Mouse (Mus musculus): ENCODE measurements at regions not wholly inside any gene's neighbourhood (a gene's known extent, or its start where the extent isn't known, plus 50 kb on each side); places are given as distances from the start of the nearest gene placed in this dataset.

- no peaks in the 10 kb centered on the region for H3K4me1 ChIP-seq
- ATAC-seq (ENCODE audit: insufficient number of reproducible peaks, low FRiP score, low TSS enrichment, low read depth): no peak
- 49% methylated on average over 4 of the region's 4 CpGs for WGBS
- no peak overlapping the region for H3K4me2 ChIP-seq (replicated peaks)
- H3K27me3 ChIP-seq: no peaks in the 10 kb centered on the region
- H3K4me3 ChIP-seq (replicated peaks): no peak overlapping the region
- H3K9ac ChIP-seq: no peak overlapping the region
- no peak overlapping the region for H3K27ac ChIP-seq (replicated peaks)
- H3K9me3 ChIP-seq (replicated peaks): no peaks in the 10 kb centered on the region
- no peaks in the 10 kb centered on the region for H3K36me3 ChIP-seq
Observed at GRCm38 (mm10) chr13:11348502-11348849, 758.3 kb downstream of the Ryr2 start.

DNA sequence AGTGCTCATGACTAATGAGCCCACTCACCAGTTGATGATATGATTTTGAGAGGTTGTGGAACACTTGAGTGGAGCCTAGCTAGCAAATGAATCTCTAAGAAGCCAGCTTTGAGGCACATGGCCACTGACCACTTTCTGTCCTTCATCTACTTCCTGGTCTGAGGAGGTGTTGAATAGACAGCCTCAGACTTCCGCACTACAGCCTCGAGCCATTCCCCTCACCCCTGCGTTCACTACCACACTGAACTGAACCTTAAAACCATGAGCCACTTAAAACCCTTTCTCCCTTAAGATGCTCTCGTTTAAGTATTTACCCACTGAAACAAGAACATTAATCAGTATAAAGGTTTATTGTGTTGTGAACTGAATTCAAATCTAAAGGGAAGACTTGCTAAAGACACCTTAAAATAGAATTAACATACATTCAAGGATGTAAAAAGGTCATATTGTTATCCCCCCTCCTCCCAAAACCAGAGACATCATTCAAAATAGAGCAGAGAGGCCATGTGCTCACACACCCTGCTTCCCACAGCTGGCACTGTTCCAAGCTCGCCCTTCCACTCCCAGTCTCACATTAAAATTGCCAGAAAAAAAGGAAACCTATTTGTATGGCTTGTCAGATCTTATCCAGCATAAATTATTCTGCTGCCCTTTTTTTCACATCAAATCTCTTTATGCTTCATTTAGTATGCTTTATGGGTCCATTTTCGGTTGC lies 758.8 kb downstream of the Ryr2 start:
- ATAC-seq (ENCODE audit: insufficient number of reproducible peaks, low FRiP score, low TSS enrichment, low read depth): no peak
- no peak overlapping the region for H3K9ac ChIP-seq
- no peak overlapping the region for H3K4me3 ChIP-seq (replicated peaks)
- H3K27me3 ChIP-seq: no peaks in the 10 kb centered on the region
- H3K9me3 ChIP-seq (replicated peaks): no peaks in the 10 kb centered on the region
- WGBS: 58% methylated on average over 6 of the region's 6 CpGs
- H3K27ac ChIP-seq (replicated peaks): no peak overlapping the region
- H3K4me1 ChIP-seq: no peaks in the 10 kb centered on the region
- H3K4me2 ChIP-seq (replicated peaks): no peak overlapping the region
- H3K36me3 ChIP-seq: no peaks in the 10 kb centered on the region

- 51% methylated on average over 2 of the region's 2 CpGs for WGBS
- Histone ChIP-seq H3K9ac (no peak overlapping the region), H3K9me3 (replicated peaks) (no peaks in the 10 kb centered on the region), H3K4me2 (replicated peaks) (no peak overlapping the region), H3K36me3 (no peaks in the 10 kb centered on the region), H3K4me1 (no peaks in the 10 kb centered on the region), H3K27ac (replicated peaks) (no peak overlapping the region), H3K4me3 (replicated peaks) (no peak overlapping the region), H3K27me3 (no peaks in the 10 kb centered on the region)
- no peak for ATAC-seq (ENCODE audit: insufficient number of reproducible peaks, low FRiP score, low TSS enrichment, low read depth)
Observed at GRCm38 (mm10) chr13:11344500-11344899, 762.2 kb downstream of the Ryr2 start.

- Histone ChIP-seq H3K4me3 (replicated peaks) (no peak overlapping the region), H3K4me2 (replicated peaks) (no peak overlapping the region), H3K4me1 (peaks cover 6% of the 10 kb centered on the region; the same call in 1 of the 2 replicates), H3K9ac (no peak overlapping the region), H3K27me3 (no peaks in the 10 kb centered on the region), H3K27ac (replicated peaks) (no peak overlapping the region), H3K36me3 (no peaks in the 10 kb centered on the region), H3K9me3 (replicated peaks) (no peaks in the 10 kb centered on the region)
- ATAC-seq (ENCODE audit: insufficient number of reproducible peaks, low FRiP score, low TSS enrichment, low read depth): no peak
- WGBS: 18% methylated on average over 9 of the region's 9 CpGs
Observed at GRCm38 (mm10) chr13:11338297-11338616, 768.5 kb downstream of the Ryr2 start.

GRCm38 (mm10) chr13:11337610-11338296 lies 769.0 kb downstream of the Ryr2 start:
- Histone ChIP-seq H3K27ac (replicated peaks) (no peak overlapping the region), H3K9ac (no peak overlapping the region), H3K27me3 (no peaks in the 10 kb centered on the region), H3K9me3 (replicated peaks) (no peaks in the 10 kb centered on the region), H3K36me3 (no peaks in the 10 kb centered on the region), H3K4me3 (replicated peaks) (no peak overlapping the region), H3K4me2 (replicated peaks) (no peak overlapping the region), H3K4me1 (peaks cover 6% of the 10 kb centered on the region; the same call in 1 of the 2 replicates)
- WGBS: 36% methylated on average over 4 of the region's 4 CpGs
- ATAC-seq (ENCODE audit: insufficient number of reproducible peaks, low FRiP score, low TSS enrichment, low read depth): no peak

- Histone ChIP-seq H3K9me3 (replicated peaks) (no peaks in the 10 kb centered on the region), H3K27me3 (no peaks in the 10 kb centered on the region), H3K4me3 (replicated peaks) (no peak overlapping the region), H3K36me3 (no peaks in the 10 kb centered on the region), H3K27ac (replicated peaks) (no peak overlapping the region), H3K9ac (no peak overlapping the region), H3K4me1 (peaks cover 6% of the 10 kb centered on the region; the same call in 1 of the 2 replicates), H3K4me2 (replicated peaks) (no peak overlapping the region)
- 79% methylated on average over 3 of the region's 3 CpGs for WGBS
- no peak for ATAC-seq (ENCODE audit: insufficient number of reproducible peaks, low FRiP score, low TSS enrichment, low read depth)
Observed at GRCm38 (mm10) chr13:11336958-11337357, 769.8 kb downstream of the Ryr2 start.

GRCm38 (mm10) chr13:11331991-11332390 lies 774.8 kb downstream of the Ryr2 start:
- Histone ChIP-seq H3K9me3 (replicated peaks) (no peaks in the 10 kb centered on the region), H3K4me1 (no peaks in the 10 kb centered on the region), H3K27me3 (no peaks in the 10 kb centered on the region), H3K9ac (no peak overlapping the region), H3K4me3 (replicated peaks) (no peak overlapping the region), H3K4me2 (replicated peaks) (no peak overlapping the region), H3K27ac (replicated peaks) (no peak overlapping the region), H3K36me3 (no peaks in the 10 kb centered on the region)
- WGBS: 52% methylated on average over 4 of the region's 4 CpGs
- ATAC-seq (ENCODE audit: insufficient number of reproducible peaks, low FRiP score, low TSS enrichment, low read depth): no peak

DNA sequence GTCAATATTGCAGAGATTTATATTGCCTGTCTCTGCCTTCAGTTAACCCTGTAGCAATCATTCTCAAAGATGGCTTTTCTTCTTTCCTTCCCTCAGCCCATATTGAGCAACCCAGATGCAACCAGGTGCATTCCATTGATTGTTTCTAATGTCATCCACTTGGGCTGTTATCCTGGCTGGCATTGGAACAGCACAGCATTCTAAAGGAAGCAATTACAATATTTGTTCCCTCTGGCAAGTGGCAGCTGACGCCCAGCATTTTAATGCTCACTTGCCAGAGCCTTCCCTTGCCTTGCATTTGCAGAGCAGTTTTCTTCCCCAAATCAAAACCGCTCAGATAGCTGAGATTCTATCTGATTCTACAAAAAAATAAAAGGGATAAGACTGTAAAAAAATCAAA lies 798.0 kb downstream of the Ryr2 start:
- H3K4me1 ChIP-seq: no peaks in the 10 kb centered on the region
- no peaks in the 10 kb centered on the region for H3K27me3 ChIP-seq
- no peak overlapping the region for H3K4me2 ChIP-seq (replicated peaks)
- ATAC-seq (ENCODE audit: insufficient number of reproducible peaks, low FRiP score, low TSS enrichment, low read depth): no peak
- no peak overlapping the region for H3K4me3 ChIP-seq (replicated peaks)
- H3K27ac ChIP-seq (replicated peaks): no peak overlapping the region
- WGBS: 68% methylated on average over 2 of the region's 2 CpGs
- no peaks in the 10 kb centered on the region for H3K36me3 ChIP-seq
- H3K9ac ChIP-seq: no peak overlapping the region
- H3K9me3 ChIP-seq (replicated peaks): no peaks in the 10 kb centered on the region

DNA sequence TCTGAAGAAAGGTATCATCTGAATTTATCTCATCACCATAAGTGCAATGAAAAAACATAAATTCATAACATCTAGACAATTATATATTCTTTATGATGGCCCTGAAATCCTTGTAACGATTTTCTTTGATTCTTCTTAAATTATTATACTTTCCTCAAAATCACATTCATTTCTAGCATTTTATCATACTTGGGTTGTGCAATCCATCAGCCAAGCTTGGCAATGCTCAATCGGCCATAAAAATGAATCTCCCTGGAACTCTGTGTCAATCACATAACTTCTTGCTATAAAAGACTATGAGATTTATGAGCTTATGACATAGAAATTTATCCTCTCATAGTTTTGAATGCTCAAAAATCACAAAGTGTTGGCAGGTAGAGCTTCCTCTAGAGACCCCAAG lies 811.3 kb downstream of the Ryr2 start:
- Histone ChIP-seq H3K27ac (replicated peaks) (no peak overlapping the region), H3K27me3 (no peaks in the 10 kb centered on the region), H3K4me1 (no peaks in the 10 kb centered on the region), H3K4me2 (replicated peaks) (no peak overlapping the region), H3K9me3 (replicated peaks) (no peaks in the 10 kb centered on the region), H3K36me3 (no peaks in the 10 kb centered on the region), H3K4me3 (replicated peaks) (no peak overlapping the region), H3K9ac (no peak overlapping the region)
- WGBS: 85% methylated on average over 2 of the region's 2 CpGs
- no peak for ATAC-seq (ENCODE audit: insufficient number of reproducible peaks, low FRiP score, low TSS enrichment, low read depth)

DNA sequence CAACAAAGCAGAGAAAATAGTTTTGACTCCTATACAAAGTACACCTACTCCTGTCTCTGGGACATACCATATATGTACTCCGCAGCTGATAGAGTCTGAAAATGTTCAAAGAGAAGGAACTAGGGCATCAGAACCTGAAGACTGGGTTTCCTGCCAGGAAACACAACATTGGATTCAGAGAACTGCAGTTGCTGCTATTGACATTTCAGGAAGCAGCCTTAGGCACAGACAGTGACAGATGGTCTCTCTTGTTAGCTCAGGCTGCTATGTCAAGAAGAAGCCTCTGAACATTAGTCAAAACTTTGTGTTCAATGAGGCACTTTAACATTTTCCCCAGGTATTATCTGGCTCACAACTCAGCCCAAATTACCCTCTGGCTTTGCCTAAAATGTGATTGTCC lies 812.1 kb downstream of the Ryr2 start:
- Histone ChIP-seq H3K9ac (no peak overlapping the region), H3K27me3 (no peaks in the 10 kb centered on the region), H3K27ac (replicated peaks) (no peak overlapping the region), H3K4me1 (no peaks in the 10 kb centered on the region), H3K4me3 (replicated peaks) (no peak overlapping the region), H3K4me2 (replicated peaks) (no peak overlapping the region), H3K36me3 (no peaks in the 10 kb centered on the region), H3K9me3 (replicated peaks) (no peaks in the 10 kb centered on the region)
- ATAC-seq (ENCODE audit: insufficient number of reproducible peaks, low FRiP score, low TSS enrichment, low read depth): no peak
- 82% methylated on average over 1 of the region's 1 CpGs for WGBS

- Histone ChIP-seq H3K4me2 (replicated peaks) (no peak overlapping the region), H3K27ac (replicated peaks) (no peak overlapping the region), H3K4me3 (replicated peaks) (no peak overlapping the region), H3K36me3 (no peaks in the 10 kb centered on the region), H3K9me3 (replicated peaks) (no peaks in the 10 kb centered on the region), H3K9ac (no peak overlapping the region), H3K27me3 (no peaks in the 10 kb centered on the region), H3K4me1 (no peaks in the 10 kb centered on the region)
- no peak for ATAC-seq (ENCODE audit: insufficient number of reproducible peaks, low FRiP score, low TSS enrichment, low read depth)
Observed at GRCm38 (mm10) chr13:11293750-11294149, 813.0 kb downstream of the Ryr2 start.

- H3K9ac ChIP-seq: no peak overlapping the region
- WGBS: 64% methylated on average over 1 of the region's 1 CpGs
- no peak overlapping the region for H3K4me3 ChIP-seq (replicated peaks)
- H3K36me3 ChIP-seq: no peaks in the 10 kb centered on the region
- ATAC-seq (ENCODE audit: insufficient number of reproducible peaks, low FRiP score, low TSS enrichment, low read depth): no peak
- H3K4me2 ChIP-seq (replicated peaks): no peak overlapping the region
- no peaks in the 10 kb centered on the region for H3K4me1 ChIP-seq
- no peaks in the 10 kb centered on the region for H3K9me3 ChIP-seq (replicated peaks)
- no peaks in the 10 kb centered on the region for H3K27me3 ChIP-seq
- no peak overlapping the region for H3K27ac ChIP-seq (replicated peaks)
Observed at GRCm38 (mm10) chr13:11273896-11274295, 832.8 kb downstream of the Ryr2 start.

Measured in embryonic facial prominence, embryonic 15.5 days (tissue).